16 mouse cellular contexts compared by ENCODE assay signal in the genomic region with DNA sequence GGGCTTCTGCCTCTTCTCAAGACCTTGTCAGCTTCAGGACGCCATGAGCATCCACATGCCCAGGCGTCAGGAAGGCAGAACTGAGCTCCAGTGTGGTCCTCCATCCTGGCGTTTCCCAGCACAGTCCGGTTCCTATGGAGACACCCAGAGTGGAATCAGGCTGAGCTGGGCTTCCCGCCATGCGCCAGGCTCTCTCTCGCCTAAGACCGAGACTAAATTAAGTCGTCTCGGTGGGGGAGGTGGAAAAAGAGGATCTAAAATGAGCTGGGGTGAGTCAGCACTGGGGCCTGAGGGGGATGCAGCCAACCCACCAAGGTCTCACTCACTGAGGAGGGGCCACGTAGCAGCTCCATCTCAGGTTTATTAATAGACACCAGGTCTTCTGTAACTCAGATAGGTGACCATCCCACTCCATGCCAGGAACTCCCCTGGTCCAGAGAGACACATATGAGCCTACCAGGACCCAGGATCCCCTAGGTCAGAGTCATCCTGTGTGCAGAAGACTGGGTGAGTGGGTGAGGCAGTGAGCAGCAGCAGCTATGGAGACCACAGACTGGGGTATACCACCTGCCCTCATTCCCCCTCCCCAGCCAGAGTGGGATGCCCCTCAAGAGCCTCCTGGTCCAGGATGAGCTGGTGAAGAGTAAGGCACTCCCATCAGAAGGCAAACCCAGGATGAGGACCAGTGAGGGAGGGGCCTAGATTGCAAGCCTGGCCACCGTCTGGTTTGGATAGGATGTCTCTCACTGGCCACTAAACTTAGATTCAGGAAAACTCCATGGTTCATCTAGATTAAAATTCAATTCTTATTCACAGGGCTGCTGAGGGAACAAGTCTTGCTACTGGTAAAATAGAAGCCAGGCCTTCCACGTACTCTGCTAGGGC. TPM values are rescaled to one million over a fixed set of nuclear protein-coding genes. Genes with fewer than 3 reads are reported as not detected.
DNase-seq lines count a peak whose midpoint lies in the region; ATAC-seq and TF ChIP-seq lines count a peak whose summit lies in the region.
"Had no signal": no experiment of that assay in that cellular context is flagged by ENCODE, and none has a peak within 500 bp of the region (broad histone marks: within the 10 kb centered on the region; RNA-seq: fewer than 3 reads in every experiment).

No protein-coding gene starts in this region.

- TF ChIP-seq EP300 in stomach, postnatal 0 days (optimal IDR thresholded peaks at IDR 0.05) = no peak

- H3K4me1 ChIP-seq in midbrain, embryonic 11.5 days (ENCODE audit: control insufficient read depth, insufficient read depth, low read length) = no peaks in the 10 kb centered on the region
- no peaks in the 10 kb centered on the region; the same call in 1 of the 2 replicates for H3K4me1 ChIP-seq in midbrain, embryonic 16.5 days (ENCODE audit: control insufficient read depth, insufficient read depth, low read length)
- H3K4me1 ChIP-seq in stomach, postnatal 0 days (replicated peaks; ENCODE audit: control insufficient read depth, insufficient read depth) = no peaks in the 10 kb centered on the region
- H3K4me1 ChIP-seq: stomach, embryonic 15.5 days had no signal

- DNase-seq in midbrain, embryonic 11.5 days (ENCODE audit: low spot score, missing footprints) = peak; percentile 67
- DNase-seq in frontal cortex, postnatal 10 days (ENCODE audit: low spot score in 2 of 2) = peak; percentile 65 to 70
- DNase-seq in left cerebral cortex, adult 9 months (ENCODE audit: low spot score in 2 of 2) = peak; percentile 64 to 84
- DNase-seq in right cerebral cortex, postnatal 36 days (ENCODE audit: low spot score in 2 of 2) = peak; percentile 75 to 82
- DNase-seq in stomach, postnatal 0 days (ENCODE audit: low spot score) = no peak
- no peak for DNase-seq in urinary bladder, adult 2 months (ENCODE audit: low spot score)
- DNase-seq in spleen, postnatal 4 days (ENCODE audit: low spot score in 2 of 2) = no peak
- DNase-seq: cerebellum, postnatal 36 days; heart, postnatal 14 days had no signal

- H3K27me3 ChIP-seq in midbrain, embryonic 11.5 days (ENCODE audit: control insufficient read depth, insufficient read depth, low read length) = peaks cover 4% of the 10 kb centered on the region; the same call in 1 of the 2 replicates
- H3K27me3 ChIP-seq in midbrain, embryonic 16.5 days (ENCODE audit: control insufficient read depth, insufficient read depth, low read depth, low read length) = peaks cover 9% of the 10 kb centered on the region; the same call in 1 of the 2 replicates
- H3K27me3 ChIP-seq in stomach, postnatal 0 days (ENCODE audit: control insufficient read depth, insufficient read depth, low read length) = no peaks in the 10 kb centered on the region

- no peak overlapping the region for H3K4me3 ChIP-seq in midbrain, embryonic 11.5 days (ENCODE audit: low read depth, low read length)
- H3K4me3 ChIP-seq in midbrain, embryonic 16.5 days (ENCODE audit: low read depth, low read length) = no peak overlapping the region
- no peak overlapping the region for H3K4me3 ChIP-seq in stomach, postnatal 0 days (ENCODE audit: low read depth, low read length)
- H3K4me3 ChIP-seq: myocyte; stomach, embryonic 15.5 days had no signal

- no peak overlapping the region for H3K27ac ChIP-seq in midbrain, embryonic 11.5 days (ENCODE audit: low read depth, low read length)
- H3K27ac ChIP-seq in midbrain, embryonic 16.5 days (ENCODE audit: low read length) = no peak overlapping the region
- H3K27ac ChIP-seq in stomach, postnatal 0 days (replicated peaks) = no peak overlapping the region
- H3K27ac ChIP-seq: kidney, postnatal 0 days; stomach, embryonic 15.5 days had no signal

- 26% methylated on average over 13 of the region's 13 CpGs for WGBS in midbrain, embryonic 11.5 days
- 22% methylated on average over 13 of the region's 13 CpGs for WGBS in midbrain, embryonic 16.5 days
- WGBS in stomach, postnatal 0 days = 34% methylated on average over 13 of the region's 13 CpGs

- H3K36me3 ChIP-seq in midbrain, embryonic 11.5 days (ENCODE audit: control insufficient read depth, insufficient read depth, low read length) = no peaks in the 10 kb centered on the region
- no peaks in the 10 kb centered on the region for H3K36me3 ChIP-seq in midbrain, embryonic 16.5 days (ENCODE audit: control insufficient read depth, insufficient read depth, low read length)
- H3K36me3 ChIP-seq in stomach, postnatal 0 days (ENCODE audit: control insufficient read depth, insufficient read depth, low read length) = no peaks in the 10 kb centered on the region
- H3K36me3 ChIP-seq: stomach, embryonic 15.5 days had no signal

- no peaks in the 10 kb centered on the region for H3K9me3 ChIP-seq in midbrain, embryonic 11.5 days (ENCODE audit: control insufficient read depth, low read length)
- H3K9me3 ChIP-seq in midbrain, embryonic 16.5 days (replicated peaks; ENCODE audit: control insufficient read depth, low read length, poor library complexity, severe bottlenecking) = no peaks in the 10 kb centered on the region
- H3K9me3 ChIP-seq in stomach, postnatal 0 days (ENCODE audit: control insufficient read depth, low read length) = no peaks in the 10 kb centered on the region
- H3K9me3 ChIP-seq: stomach, embryonic 15.5 days had no signal

- 0 out of 2 replicates have a peak, but pooled peaks have one; percentile 43 for ATAC-seq in midbrain, embryonic 11.5 days (ENCODE audit: low FRiP score)
- ATAC-seq in midbrain, embryonic 16.5 days = no peak
- no peak for ATAC-seq in stomach, postnatal 0 days (ENCODE audit: low FRiP score, low TSS enrichment)

- no peak for TF ChIP-seq CTCF in stomach, postnatal 0 days (IDR thresholded peaks at IDR 0.05; ENCODE audit: low read depth)

- no peak overlapping the region for H3K9ac ChIP-seq in midbrain, embryonic 11.5 days (ENCODE audit: low read length)
- H3K9ac ChIP-seq in midbrain, embryonic 16.5 days (ENCODE audit: low read depth, low read length) = no peak overlapping the region
- H3K9ac ChIP-seq in stomach, postnatal 0 days (ENCODE audit: low read length) = no peak overlapping the region
- H3K9ac ChIP-seq: stomach, embryonic 15.5 days had no signal

- H3K4me2 ChIP-seq in midbrain, embryonic 11.5 days = no peak overlapping the region
- no peak overlapping the region for H3K4me2 ChIP-seq in midbrain, embryonic 16.5 days (ENCODE audit: low read length)
- no peak overlapping the region for H3K4me2 ChIP-seq in stomach, postnatal 0 days (replicated peaks; ENCODE audit: low read depth)
- H3K4me2 ChIP-seq: stomach, embryonic 15.5 days had no signal

RNA-seq across cellular contexts. Expression of a gene that starts 10.2 kb away (rescaled TPM):
- not detected in 2 replicates for polyA plus RNA-seq in midbrain, embryonic 11.5 days (2014; fragmentation: Nextera tagmentation; extraction: Ambion mirVana)
- not detected in 2 replicates for polyA plus RNA-seq in midbrain, embryonic 16.5 days (2015; fragmentation: Nextera tagmentation; extraction: Ambion mirVana)
- not detected in 2 replicates for polyA plus RNA-seq in stomach, postnatal 0 days (2015; fragmentation: Nextera tagmentation; extraction: Ambion mirVana)
- polyA plus RNA-seq in urinary bladder, adult 2 months (2012; rRNA removed) = not detected in 2 replicates
- polyA plus RNA-seq: forebrain, embryonic 11.5 days; kidney, postnatal 0 days; liver, adult 2 months; myocyte; stomach, embryonic 15.5 days had no signal

RNA-seq across cellular contexts. Expression of a gene that starts 16.5 kb away (rescaled TPM):
- 0.10 and 0.12 TPM in 2 replicates for polyA plus RNA-seq in midbrain, embryonic 11.5 days (2014; fragmentation: Nextera tagmentation; extraction: Ambion mirVana)
- 0.66 and 0.95 TPM in 2 replicates for polyA plus RNA-seq in midbrain, embryonic 16.5 days (2015; fragmentation: Nextera tagmentation; extraction: Ambion mirVana)
- polyA plus RNA-seq in stomach, postnatal 0 days (2015; fragmentation: Nextera tagmentation; extraction: Ambion mirVana) = 0.02 and 0.07 TPM in 2 replicates
- polyA plus RNA-seq in urinary bladder, adult 2 months (2012; rRNA removed) = 0.04 and 0.06 TPM in 2 replicates

RNA-seq across cellular contexts. Expression of a gene that starts 40.4 kb away (rescaled TPM):
- polyA plus RNA-seq in midbrain, embryonic 11.5 days (2014; fragmentation: Nextera tagmentation; extraction: Ambion mirVana) = 11.4 and 13.0 TPM in 2 replicates
- 23.4 and 25.3 TPM in 2 replicates for polyA plus RNA-seq in midbrain, embryonic 16.5 days (2015; fragmentation: Nextera tagmentation; extraction: Ambion mirVana)
- polyA plus RNA-seq in stomach, postnatal 0 days (2015; fragmentation: Nextera tagmentation; extraction: Ambion mirVana) = 2.7 and 3.3 TPM in 2 replicates
- 7.4 and 7.6 TPM in 2 replicates for polyA plus RNA-seq in urinary bladder, adult 2 months (2012; rRNA removed)

RNA-seq across cellular contexts. Expression of a gene that starts 42.3 kb away (rescaled TPM):
- 33.0 and 41.8 TPM in 2 replicates for polyA plus RNA-seq in midbrain, embryonic 11.5 days (2014; fragmentation: Nextera tagmentation; extraction: Ambion mirVana)
- polyA plus RNA-seq in midbrain, embryonic 16.5 days (2015; fragmentation: Nextera tagmentation; extraction: Ambion mirVana) = 56.2 and 56.8 TPM in 2 replicates
- polyA plus RNA-seq in stomach, postnatal 0 days (2015; fragmentation: Nextera tagmentation; extraction: Ambion mirVana) = 24.0 and 25.4 TPM in 2 replicates
- 54.3 and 59.5 TPM in 2 replicates for polyA plus RNA-seq in urinary bladder, adult 2 months (2012; rRNA removed)

RNA-seq across cellular contexts. Expression of a gene that starts 48.2 kb away (rescaled TPM):
- not detected in 2 replicates for polyA plus RNA-seq in midbrain, embryonic 11.5 days (2014; fragmentation: Nextera tagmentation; extraction: Ambion mirVana)
- polyA plus RNA-seq in midbrain, embryonic 16.5 days (2015; fragmentation: Nextera tagmentation; extraction: Ambion mirVana) = 0.78 and 1.0 TPM in 2 replicates
- not detected in 2 replicates for polyA plus RNA-seq in stomach, postnatal 0 days (2015; fragmentation: Nextera tagmentation; extraction: Ambion mirVana)
- not detected in 2 replicates for polyA plus RNA-seq in urinary bladder, adult 2 months (2012; rRNA removed)
- polyA plus RNA-seq: forebrain, embryonic 11.5 days; gonadal fat pad, adult 2 months; kidney, postnatal 0 days; liver, adult 2 months; myocyte; stomach, embryonic 15.5 days had no signal

Comparison
In these comparisons a context has a peak if more than half of its experiments do, and no peak if none do; other contexts are left out.
1. DNase-seq: peak in midbrain, embryonic 11.5 days (single experiment), frontal cortex, postnatal 10 days (2 of 2), left cerebral cortex, adult 9 months (2 of 2) and right cerebral cortex, postnatal 36 days (2 of 2); none in stomach, postnatal 0 days (single experiment), urinary bladder, adult 2 months (single experiment) and spleen, postnatal 4 days (0 of 2).